Mouse (Mus musculus) ES-E14 (cell line): ENCODE measurements at regions not wholly inside any gene's neighbourhood (a gene's known extent, or its start where the extent isn't known, plus 50 kb on each side); places are given as distances from the start of the nearest gene placed in this dataset.

ENCODE experiments used
- CHD2 ChIP-seq: IDR thresholded peaks from 2 replicates; pipeline ENCODE4 v1.6.1; 2014; ENCODE audit warnings: mild to moderate bottlenecking, low read depth, low read length, inconsistent platforms
- HCFC1 ChIP-seq: IDR thresholded peaks from 2 replicates; pipeline ENCODE4 v1.6.1; 2012; ENCODE audit warnings: low read length, inconsistent platforms, borderline replicate concordance; ENCODE audit not compliant: insufficient read depth
- MAFK ChIP-seq: IDR thresholded peaks from 2 replicates; pipeline ENCODE4 v1.6.1; 2014; ENCODE audit warnings: mild to moderate bottlenecking, low read depth, low read length, inconsistent platforms; ENCODE audit not compliant: insufficient read depth
- ZNF384 ChIP-seq: IDR thresholded peaks from 2 replicates; pipeline ENCODE4 v1.6.1; 2012; ENCODE audit warnings: low read depth, low read length, inconsistent platforms

GRCm38 (mm10) chr7:136393454-136393853 is 501.0 kb upstream of the Mgmt start:
- TF ChIP-seq CHD2, result no peak
- TF ChIP-seq ZNF384, result no peak
- TF ChIP-seq HCFC1, result no peak
- TF ChIP-seq MAFK, result no peak
